Mouse (Mus musculus): Measurements from ENCODE around the gene Naaladl2.

DNA sequence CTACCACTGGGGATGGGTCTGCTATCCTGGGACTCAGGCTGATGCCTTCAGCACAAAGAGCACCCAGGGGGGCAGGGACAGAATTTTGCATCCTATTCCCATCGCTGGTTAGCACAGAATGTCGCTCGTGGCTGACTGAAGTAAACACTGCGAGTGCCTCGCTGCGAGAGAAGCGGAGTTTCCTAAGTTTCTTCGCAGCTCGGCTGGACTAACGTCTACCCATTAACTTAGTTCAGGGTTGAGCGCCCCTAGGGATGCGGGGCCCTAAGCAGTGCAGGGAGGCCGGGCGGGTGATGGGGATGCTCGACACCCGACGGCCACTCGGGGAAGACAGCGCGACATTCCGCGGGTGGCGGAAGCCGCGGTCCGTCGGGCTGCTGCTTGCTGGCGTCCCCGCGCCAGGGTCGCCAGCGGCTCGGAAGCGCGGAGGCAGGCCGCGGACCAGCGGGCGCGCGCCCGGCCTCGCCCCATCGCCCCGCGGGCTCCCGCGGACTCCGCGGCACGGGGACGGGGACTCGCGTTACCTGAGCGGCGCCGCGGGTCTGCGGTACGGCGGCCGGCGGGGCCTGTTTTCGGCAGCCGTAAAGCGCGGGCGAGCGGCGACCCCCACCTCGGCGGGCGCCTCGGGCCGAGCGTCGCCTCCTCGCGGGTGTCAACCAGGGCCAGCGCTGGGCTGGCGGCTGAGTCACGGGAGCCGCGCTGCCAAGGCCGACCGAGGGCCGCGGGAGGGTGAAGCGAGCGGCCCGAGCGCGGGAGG is at the start of gene Naaladl2:
- no peak for TF ChIP-seq CTCF (IDR thresholded peaks at IDR 0.05; ENCODE audit: low read depth, low read length)
- TF ChIP-seq EP300 (IDR thresholded peaks at IDR 0.05; ENCODE audit: insufficient read depth, low read depth, low read length) = no peak
- no peak for TF ChIP-seq POLR2A (IDR thresholded peaks at IDR 0.05; ENCODE audit: insufficient read depth, low read length)
